Mouse (Mus musculus) erythroblast, adult 5-6 weeks (primary cell): ENCODE data around the gene Rfxank. TPM values are rescaled to one million over a fixed set of nuclear protein-coding genes. Genes with fewer than 3 reads are reported as not detected.
A peak's percentile ranks its signal among the peaks of the same experiment; 100 is the strongest.

Source experiments
- ATAC-seq: replicated peaks from 2 replicates; pipeline ENCODE4 v1.8.0; 2016; ENCODE audit warnings: moderate number of reproducible peaks, mild to moderate bottlenecking, moderate TSS enrichment, inconsistent platforms; ENCODE audit not compliant: poor library complexity, low FRiP score, severe bottlenecking
- total RNA-seq, 2 experiments: library from RNA; stranded (forward) in 1 of 2; stranded (reverse) in 1 of 2; fragments of 150-400 nt in 1 of 2; fragments of 200-764, 138-1000 nt in 1 of 2; gene quantifications; 2 replicates each; pipeline versions ENCODE4 v1.2.3 to v1.2.4; 2015 to 2017; ENCODE audit warnings: low replicate concordance in 2 of 2

Gene Rfxank
- total RNA-seq (2015; ENCODE audit: low replicate concordance) = 8.1 and 16.3 TPM in 2 replicates
- 9.7 and 10.2 TPM in 2 replicates for total RNA-seq (2017; ENCODE audit: low replicate concordance)

DNA sequence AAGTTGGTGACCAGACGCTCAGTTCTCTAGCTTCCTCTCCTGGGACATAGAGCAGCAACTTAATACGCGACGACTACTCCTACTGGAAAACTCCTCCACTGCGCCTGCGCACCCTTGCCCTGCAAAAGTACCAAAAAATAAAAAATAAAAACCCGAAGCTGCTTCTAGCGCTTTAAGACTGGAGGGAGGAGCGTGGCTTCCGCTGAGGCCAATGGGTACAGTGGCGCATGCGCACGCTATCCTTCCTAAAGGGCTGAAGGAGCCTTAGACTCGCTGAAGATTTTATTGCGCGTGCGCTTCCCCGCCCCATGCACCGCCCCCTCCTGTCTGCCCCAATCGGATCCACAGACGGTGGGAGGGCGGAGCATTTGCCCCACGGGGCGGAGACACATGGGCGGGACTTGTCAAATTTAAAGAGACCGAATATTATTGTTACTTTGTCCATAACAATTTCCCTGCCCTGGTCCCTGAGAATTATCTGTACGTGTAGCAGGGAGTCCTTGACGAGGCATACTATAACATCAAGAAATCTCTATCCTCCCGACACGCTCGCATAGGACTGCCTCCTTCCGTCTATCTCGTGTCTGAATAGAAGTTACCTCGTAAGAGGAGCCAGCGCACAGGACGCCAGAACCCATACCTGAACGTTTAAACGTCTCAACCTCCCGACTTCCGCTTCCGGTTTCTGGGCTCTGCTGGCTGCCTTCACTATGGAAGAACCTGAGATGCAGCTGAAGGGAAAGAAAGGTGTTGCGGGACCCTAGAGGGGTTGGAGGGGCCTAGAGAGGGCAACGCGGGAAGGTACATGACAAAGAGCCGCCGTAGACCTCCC is at the start of gene Rfxank, which contains the start of the genes Borcs8 and Mef2b:
Rfxank (minus strand) TSS at position 129 of the 832 bp plus-strand sequence.
Borcs8 (plus strand) TSS at position 474 of the 832 bp plus-strand sequence.
Mef2b (plus strand) TSS at position 686 of the 832 bp plus-strand sequence.
- peak; percentile 91 for ATAC-seq

DNA sequence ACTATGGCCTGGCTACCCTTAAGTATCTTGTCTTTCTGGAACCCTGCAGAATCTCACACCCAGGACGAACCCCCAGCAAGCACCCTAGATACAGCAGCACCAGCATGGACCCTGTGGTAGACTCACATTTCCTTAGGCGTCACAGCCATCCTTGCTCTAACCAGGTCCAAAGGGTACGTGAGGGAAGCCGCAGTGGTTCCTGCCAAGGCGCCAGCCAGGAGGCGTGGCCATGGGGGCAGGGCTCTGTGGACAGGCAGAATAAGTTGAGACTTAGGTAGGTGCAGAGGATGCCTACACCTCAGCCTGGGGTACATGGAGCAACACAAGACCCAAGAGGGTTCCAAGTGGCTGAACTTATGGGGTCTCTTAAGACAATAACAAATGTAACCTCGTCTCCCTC is 49.8 kb upstream of the Rfxank start:
- ATAC-seq = no peak

DNA sequence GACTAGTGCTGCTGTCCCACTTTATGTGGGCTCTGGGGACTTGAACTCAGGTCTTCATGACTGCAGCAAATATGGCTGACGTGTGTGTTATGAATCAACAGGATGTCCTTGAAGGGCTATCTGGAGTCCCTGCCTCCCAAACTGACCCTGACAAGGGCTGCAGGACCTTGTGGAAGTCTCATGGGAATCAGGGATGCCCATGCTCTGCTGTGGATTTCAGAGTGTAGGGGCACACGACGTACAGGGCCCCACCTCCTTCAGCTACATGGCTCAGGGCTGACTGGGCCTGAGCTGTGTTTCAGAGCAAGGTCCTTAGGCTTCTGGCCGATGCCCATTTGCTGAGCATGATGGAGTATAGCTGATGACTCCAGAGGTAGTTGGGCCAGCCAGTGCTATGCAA is 44.2 kb upstream of the Rfxank start:
- ATAC-seq = no peak

DNA sequence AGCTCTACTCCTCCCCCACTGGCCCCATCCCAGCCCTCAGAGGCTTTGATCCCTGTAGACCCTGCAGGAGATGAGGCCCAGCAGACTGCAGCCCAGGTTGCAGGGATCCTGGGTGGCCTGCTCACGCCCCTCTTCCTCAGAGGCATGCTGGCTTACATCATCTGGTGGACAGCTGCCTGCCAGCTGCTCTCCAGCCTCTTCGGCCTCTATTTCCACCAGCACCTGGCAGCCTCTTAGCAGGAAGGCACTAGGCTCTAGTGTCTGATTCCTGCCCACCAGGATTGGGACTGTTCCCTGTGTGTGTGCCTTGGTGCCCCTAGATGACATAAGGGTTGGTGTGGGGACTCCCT is 42.9 kb upstream of the Rfxank start:
- no peak for ATAC-seq

DNA sequence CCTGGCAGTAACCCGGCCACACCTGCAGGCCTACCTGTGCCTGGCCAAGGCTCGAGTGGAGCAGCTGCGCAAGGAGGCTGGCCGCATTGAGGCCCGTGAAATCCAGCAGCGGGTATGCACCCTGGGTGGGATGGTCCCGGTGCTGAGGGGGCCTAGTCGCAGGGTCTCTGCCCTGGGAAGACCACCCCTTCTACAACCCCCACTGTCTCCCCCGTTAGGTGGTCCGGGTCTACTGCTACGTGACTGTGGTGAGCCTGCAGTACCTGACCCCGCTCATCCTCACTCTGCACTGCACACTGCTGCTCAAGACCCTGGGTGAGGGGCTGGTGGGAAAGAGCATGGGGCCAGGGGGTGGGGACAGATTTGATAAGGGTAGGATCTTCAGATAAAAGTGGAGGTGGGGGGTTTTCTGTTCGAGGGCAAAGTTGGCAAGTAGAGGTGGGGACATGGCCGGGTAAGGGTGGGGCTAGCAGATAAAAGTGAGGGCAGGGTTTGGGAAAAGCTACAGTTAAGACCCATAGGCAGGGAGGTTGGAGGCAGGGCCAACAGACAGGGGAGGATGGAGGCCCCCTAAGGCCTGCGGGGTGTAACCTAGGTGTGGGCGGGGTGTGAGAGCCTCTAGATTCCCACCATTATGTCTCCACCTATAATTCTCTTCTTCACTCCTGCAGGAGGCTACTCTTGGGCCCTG is 42.4 kb upstream of the Rfxank start:
- 0 out of 2 replicates have a peak, but pooled peaks have one; percentile 17 for ATAC-seq

DNA sequence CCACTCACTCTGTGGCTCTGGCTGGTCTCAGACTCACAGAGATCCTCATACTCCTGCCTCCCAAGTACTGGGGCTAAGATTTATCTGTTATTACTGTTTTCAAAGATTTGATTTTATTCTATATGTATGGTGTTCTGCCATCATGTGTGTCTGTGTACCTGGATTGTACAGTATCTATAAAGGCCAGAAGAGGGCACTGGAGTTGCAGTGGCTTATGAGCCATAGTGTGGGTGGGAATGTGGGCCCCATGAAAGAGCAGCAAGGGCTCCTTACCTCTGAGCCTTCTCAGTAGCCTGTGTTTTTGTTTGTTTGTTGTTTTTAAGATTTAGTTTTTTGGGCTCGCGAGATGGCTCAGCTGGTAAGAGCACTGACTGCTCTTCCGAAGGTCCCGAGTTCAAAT is 40.1 kb upstream of the Rfxank start:
- no peak for ATAC-seq

DNA sequence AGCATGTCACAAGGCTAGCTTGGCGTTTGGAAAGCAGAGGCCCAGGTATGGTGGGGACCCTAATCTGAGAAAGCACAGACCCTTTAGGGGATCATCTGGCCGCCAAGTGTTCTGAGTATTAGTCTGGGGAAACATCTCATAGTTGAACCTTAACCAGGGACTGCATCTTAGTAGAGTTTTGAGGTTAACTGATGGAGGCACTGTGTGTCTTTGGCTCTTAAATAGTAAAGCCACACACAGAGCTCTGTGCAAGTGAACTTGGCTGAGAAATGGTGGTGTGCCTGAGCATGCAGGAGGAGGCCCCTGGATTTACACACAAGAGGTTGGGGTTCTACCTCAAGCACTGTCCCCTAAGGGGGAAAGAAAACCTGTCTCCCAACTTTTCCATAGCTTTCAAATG is 39.3 kb upstream of the Rfxank start:
- ATAC-seq = no peak

DNA sequence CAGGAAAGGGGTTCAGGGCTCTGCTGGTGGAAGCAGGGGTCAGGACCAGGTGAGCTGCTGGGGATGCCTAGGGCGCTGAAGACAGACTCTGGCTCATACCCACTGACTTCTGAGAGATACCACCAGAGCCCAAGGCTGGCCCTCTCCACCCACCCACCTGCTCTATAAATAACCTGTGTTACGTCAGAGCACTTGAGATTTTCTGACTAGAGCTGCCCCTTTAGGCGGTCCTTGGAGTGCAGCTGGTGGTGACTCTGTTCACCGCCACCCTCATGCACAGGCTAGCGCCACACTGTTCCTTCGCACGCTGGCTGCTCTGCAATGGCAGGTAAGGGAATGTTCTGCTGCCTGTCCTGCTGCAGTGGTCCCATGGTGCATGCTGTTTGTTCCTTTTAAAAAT is 35.1 kb upstream of the Rfxank start:
- ATAC-seq = no peak

DNA sequence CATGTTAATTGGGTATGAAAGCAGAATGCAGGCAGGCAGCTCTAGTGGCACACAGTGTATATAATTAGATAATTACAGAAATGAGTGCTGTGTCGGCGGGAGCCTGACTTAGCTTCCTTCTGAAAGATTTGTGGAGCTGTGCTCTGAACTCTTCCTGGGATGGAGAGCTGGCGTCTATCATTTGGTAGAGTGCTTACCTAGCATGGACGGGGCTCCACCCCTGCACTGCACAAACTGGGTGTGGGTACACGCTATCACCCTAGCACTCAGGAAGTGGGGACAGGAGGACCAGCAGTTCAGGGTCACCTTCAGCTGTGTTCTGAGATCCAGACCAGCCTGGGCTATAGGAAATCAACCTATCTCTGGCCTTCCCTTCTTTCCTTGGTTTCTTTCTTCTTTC is 34.4 kb upstream of the Rfxank start:
- 0 out of 2 replicates have a peak, but pooled peaks have one; percentile 27 for ATAC-seq

DNA sequence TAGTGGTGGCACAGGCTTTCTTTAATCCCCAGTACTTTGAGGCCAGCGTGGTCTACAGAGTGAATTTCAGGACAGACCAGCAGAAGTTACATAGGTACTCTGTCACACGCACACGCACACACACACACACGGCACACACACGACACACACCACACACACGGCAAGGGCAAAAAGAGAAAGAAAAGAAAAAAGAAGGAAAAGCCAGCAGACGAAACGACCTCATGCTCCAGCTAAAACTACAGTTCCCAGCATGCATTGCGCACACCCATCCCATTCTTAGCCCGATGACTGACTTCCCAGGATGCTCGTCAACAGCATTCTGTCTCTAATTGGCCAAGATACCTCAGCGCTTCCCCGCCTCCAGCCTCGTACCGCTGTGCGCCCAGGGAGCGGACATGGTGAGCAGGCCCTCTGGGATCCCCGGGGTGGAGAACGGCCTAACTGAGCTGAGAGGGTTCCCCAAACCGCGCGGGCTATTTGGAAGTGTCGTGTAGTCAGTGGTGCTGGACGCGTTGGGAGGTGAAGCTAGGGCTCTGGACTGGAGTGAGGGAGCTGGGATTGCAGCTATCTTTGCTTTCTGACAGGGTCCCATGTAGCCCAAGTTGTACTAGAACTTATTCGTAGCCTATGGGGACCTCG is 33.2 kb upstream of the Rfxank start, which contains the start of gene Tmem161a:
Tmem161a (plus strand) TSS at position 314 of the 639 bp plus-strand sequence.
- peak; percentile 97 for ATAC-seq

DNA sequence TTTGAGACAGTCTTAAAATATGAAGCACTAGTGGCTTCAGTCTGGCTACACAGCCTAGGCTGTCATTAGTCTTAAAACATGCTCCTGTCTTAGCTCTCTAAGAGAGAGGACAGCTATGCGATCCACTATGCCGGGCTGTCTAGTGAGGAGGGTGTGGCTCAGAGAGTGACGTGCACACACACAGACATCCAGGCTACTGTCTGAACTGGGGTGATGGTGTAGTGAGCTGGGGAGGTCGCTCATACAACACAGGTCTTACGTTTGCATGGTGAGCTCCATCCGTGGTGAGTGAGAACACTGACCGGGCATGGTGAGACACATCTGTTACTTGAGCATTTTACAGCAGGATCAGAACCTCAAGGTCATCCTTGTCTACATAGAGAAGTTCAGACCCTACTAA is 32.3 kb upstream of the Rfxank start:
- ATAC-seq = no peak

DNA sequence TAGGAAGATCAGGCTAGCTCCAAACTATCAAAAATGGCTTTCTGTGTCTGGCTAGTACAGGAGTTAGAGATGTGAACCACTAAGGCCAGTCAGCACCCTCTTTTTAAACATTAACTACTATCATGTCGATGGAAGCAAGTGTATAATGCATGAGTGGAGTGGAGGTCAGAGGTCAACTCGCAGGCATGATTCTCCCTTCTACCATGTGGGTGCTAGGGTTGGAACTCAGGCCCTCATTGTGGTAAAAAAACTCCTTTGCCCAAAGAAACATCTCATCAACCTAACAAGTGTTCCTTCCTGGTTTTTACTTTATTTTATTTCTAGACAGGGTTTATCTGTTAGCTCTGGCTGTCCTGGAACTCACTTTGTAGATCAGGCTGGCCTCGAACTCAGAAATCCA is 31.8 kb upstream of the Rfxank start:
- ATAC-seq = no peak

DNA sequence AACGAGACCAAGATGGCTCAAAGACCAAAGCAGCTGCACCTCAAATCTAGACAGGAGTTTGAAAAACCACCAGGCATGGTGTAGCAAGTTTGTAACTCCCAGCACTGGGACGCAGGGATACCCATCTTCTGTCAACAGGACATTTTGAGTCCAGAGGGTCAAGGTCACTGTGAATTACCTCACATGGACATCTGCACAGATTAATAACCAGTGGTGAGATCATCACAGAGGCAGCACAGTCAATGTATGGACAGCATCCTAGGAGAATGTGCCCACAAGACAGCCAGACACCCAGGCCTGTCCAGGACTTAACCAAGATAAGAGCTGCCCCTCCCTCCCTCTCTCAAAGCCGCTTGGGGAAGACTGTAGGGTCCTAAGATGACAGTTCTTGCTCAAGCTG is 31.2 kb upstream of the Rfxank start:
- no peak for ATAC-seq

DNA sequence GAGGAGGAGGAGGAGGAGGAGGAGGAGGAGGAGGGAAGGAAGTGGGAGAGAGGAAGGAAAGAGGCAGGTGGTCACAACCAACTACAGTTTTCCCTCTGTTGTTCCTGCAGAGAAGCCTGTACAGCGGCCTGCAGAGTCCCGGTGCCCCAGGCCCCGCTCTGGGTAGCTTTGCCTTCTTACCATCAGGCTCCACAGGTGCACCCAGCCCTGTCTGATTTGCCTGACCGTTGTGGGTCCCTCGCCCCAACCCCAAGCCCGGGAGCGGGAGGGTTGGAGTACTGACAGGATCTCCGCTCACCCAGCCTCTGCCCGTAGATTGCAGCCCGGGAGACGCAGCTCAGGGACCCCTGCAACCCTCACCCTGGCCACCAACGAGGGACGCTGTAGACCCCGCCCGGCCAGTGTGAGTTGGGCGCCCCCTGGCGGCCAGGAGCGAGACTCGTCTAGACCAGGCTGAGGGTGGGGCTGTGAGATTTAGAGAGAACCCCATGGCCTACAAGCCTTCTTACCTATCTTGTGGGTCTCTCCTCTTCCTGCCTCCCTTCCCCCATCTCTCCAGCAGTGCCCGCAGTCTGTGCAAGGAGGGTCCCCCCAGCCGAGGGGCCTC is 27.7 kb upstream of the Rfxank start:
- peak; percentile 67 for ATAC-seq

DNA sequence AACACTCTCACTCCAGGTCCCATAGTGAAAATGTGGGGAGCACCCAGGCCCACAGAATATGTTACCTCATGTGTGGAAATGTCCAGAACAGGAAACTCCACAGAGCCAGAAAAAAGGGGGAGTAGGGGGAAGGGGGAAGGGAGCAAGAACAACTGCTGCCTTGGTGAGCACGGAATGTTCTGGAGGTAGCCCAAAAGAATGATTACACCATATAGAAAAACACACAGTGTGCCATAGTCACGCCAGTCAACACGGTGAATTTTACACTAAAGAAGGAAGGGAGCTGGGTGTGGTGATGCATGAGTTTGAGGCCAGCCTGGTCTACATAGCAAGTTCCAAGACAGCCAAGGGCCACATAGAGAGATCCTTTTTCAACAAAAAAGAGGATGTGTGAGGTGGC is 24.4 kb upstream of the Rfxank start:
- ATAC-seq = no peak

DNA sequence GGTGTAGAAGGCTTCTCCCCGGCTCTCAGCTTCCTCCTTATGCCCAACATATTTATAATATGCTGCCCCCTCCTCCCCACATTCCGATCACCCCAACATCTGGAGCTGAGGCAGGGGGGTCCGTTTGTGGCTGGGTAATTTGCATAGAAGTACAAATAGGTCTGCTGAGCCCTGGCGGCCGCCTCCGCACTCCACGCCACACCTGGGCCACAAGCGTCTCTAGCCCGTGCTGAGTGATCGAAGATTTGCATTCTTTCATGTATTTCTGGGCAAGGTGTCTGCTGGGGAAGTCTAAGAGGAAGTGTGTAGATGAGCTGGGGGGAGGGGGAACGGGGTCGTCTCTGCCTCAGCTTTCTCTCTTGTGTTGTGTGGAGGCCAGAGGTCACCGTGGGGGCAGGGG is 21.1 kb upstream of the Rfxank start:
- no peak for ATAC-seq

DNA sequence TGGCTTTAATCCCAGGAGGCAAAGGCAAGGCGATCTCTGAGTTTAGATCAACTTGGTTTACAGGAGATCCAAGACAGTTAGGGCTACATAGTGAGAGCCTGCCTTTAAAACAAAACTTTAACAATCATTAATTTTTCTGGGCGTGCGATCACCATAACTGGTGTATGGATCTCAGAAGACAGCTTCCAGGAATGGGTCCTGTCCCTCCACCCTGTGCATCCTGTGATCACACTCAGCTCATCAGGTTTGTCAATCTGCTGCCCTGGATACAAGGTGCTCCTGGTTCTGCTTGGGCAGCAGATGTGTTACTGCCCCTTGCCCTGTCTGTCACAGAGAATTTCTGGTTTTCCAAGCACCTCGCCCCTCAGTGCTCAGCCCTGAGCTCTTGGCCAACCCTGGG is 20.3 kb upstream of the Rfxank start:
- no peak for ATAC-seq

DNA sequence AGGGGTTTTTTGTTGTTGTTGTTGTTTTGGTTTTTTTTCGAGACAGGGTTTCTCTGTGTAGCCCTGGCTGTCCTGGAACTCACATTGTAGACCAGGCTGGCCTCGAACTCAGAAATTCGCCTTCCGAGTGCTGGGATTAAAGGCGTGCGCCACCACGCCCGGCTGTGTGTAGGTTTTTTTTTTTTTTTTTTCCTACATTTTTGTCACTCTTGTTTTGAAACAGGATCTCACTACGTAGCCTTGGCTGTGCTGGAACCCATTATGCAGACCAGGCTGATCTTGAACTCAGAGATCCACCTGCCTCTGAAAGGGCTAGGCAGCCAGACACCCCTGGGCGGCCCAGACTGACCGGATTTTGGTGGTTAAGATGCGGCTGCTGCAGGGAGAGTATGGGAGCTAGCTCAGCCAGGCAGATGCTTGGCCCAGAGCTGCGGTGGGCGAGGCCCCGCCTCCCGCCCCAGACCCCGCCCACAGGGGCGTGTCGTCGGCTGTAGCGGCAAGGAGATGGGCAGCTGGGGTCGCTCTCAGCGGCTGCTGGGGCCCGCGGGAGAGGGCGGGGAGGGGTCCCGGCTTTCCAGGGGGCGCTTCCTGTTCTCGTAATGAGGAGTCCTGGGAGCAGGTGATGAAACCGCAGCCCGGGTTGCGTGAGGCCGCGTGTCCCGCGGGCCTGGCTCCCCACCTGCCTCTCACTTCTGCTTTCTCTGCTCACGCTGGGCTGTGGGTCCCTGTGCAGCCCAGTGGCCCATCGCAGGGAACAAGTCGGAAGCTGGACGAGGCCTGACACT is 19.3 kb upstream of the Rfxank start:
- peak; percentile 76 for ATAC-seq

DNA sequence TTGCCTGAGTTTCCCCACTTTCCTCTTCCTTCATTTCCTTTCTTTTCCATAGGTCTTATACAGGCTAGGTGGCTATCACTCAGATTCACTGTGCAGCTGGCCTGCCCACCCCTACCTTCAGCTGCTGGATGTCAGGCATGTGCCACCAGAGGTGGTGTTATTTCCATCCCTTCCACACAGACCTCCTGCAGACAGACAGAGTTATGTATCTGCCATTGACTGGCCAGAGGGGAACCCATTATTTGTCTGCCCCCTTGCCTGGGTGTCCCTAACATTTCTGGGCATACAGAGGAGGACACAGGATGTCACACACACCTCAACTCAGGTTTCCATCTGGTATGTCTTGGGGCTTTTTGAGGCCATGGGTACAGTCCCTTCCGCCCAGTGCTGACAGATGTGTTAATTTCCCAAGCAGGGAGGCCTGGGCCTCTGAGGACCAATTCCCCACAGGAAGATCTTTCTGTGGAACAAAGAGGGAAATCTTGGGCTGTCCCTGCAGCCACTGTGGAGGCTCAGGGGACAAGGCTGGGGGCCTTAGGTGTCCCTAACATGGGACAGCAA is 18.4 kb upstream of the Rfxank start:
- no peak for ATAC-seq
